8 mouse cellular contexts compared by ENCODE assay signal in the genomic region with DNA sequence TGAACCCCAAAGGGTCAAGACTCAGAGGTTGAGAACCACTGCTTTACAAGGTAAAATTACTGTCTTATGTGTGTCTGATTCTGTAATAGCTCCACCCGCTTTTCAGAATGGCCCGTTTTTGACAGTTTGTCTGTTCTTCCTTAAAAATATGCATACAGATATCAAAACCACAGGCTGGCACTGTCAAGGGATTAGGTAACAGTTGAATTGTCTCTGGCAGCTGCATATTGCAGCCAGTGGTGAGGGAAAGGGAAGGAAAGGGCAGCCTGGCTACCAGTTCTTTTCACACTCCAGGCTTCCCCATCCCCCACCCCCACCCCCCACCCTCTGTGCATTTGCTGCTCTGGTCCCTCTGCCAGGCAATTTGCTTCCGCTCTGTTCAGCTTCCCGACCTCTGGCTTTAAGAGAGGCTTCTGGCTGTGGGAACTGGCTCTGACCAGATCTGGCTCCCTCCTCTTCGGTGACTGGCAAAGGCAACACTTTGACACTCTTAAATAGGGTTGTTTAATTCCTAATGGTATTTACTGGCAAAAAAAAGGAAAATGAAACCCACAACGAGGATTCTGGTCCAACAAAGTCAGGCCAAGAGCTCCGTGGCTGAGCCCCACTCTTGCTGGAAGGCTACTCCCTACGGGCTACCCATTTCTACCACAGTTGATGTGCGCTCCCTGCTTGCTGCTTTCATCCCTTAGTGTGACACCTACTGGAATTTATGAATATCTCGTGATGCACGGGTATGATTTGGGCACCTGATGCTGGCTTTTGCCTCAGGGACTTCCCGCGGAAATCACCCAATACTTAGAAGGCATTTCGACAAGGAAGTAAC. TPM values are rescaled to one million over a fixed set of nuclear protein-coding genes. Genes with fewer than 3 reads are reported as not detected.
DNase-seq lines count a peak whose midpoint lies in the region; ATAC-seq and TF ChIP-seq lines count a peak whose summit lies in the region.

No protein-coding gene starts in this region.

- H3K9ac ChIP-seq in heart, postnatal 0 days (replicated peaks; ENCODE audit: low read depth, low read length): no peak overlapping the region
- no peak overlapping the region for H3K9ac ChIP-seq in lung, embryonic 14.5 days
- H3K9ac ChIP-seq in neural tube, embryonic 13.5 days: peak overlapping the region; percentile 75; the same call in 1 of the 2 replicates

- 8% methylated on average over 14 of the region's 14 CpGs for WGBS in heart, postnatal 0 days
- 5% methylated on average over 14 of the region's 14 CpGs for WGBS in lung, embryonic 14.5 days
- 7% methylated on average over 14 of the region's 14 CpGs for WGBS in neural tube, embryonic 13.5 days

- TF ChIP-seq EP300 in heart, postnatal 0 days (IDR thresholded peaks at IDR 0.05; ENCODE audit: low read depth): no peak

- H3K27ac ChIP-seq in heart, postnatal 0 days (ENCODE audit: low read depth): no peak overlapping the region
- H3K27ac ChIP-seq in lung, embryonic 14.5 days (ENCODE audit: low read depth): no peak overlapping the region
- no peak overlapping the region for H3K27ac ChIP-seq in neural tube, embryonic 13.5 days (replicated peaks)

- no peaks in the 10 kb centered on the region for H3K27me3 ChIP-seq in heart, postnatal 0 days (ENCODE audit: control insufficient read depth, insufficient read depth, low read length)
- H3K27me3 ChIP-seq in lung, embryonic 14.5 days (ENCODE audit: insufficient read depth, low read length): peaks cover 24% of the 10 kb centered on the region; the same call in 1 of the 2 replicates
- H3K27me3 ChIP-seq in neural tube, embryonic 13.5 days: peaks cover 33% of the 10 kb centered on the region

- H3K36me3 ChIP-seq in heart, postnatal 0 days (replicated peaks; ENCODE audit: control insufficient read depth, insufficient read depth, low read length): no peaks in the 10 kb centered on the region
- no peaks in the 10 kb centered on the region for H3K36me3 ChIP-seq in lung, embryonic 14.5 days (ENCODE audit: insufficient read depth)
- H3K36me3 ChIP-seq in neural tube, embryonic 13.5 days: no peaks in the 10 kb centered on the region

- peak; percentile 43 for DNase-seq in layer of hippocampus, adult 11-12 months (ENCODE audit: low spot score)
- no peak for DNase-seq in layer of hippocampus, adult 9-10 months (ENCODE audit: low spot score)
- peak; percentile 33 for DNase-seq in embryo, embryonic 9.5 days (ENCODE audit: extremely low spot score)
- DNase-seq in heart, postnatal 0 days (ENCODE audit: low spot score): no peak
- DNase-seq in kidney, postnatal 25 days: peak; percentile 10 to 56
- DNase-seq in lung, embryonic 14.5 days: peak; percentile 30
- no peak for DNase-seq in urinary bladder, postnatal 25 days (ENCODE audit: low spot score)

- no peak for TF ChIP-seq CTCF in heart, postnatal 0 days (IDR thresholded peaks at IDR 0.05; ENCODE audit: low read depth)
- no peak for TF ChIP-seq CTCF in lung, embryonic 14.5 days (IDR thresholded peaks at IDR 0.05; ENCODE audit: low read depth)

- H3K4me3 ChIP-seq in heart, postnatal 0 days (ENCODE audit: low read depth, low read length): peak overlapping the region; percentile 73
- peak overlapping the region; percentile 59 for H3K4me3 ChIP-seq in lung, embryonic 14.5 days (ENCODE audit: low read depth, low read length)
- peak overlapping the region; percentile 66 for H3K4me3 ChIP-seq in neural tube, embryonic 13.5 days

- no peaks in the 10 kb centered on the region; the same call in 1 of the 2 replicates for H3K9me3 ChIP-seq in heart, postnatal 0 days (replicated peaks; ENCODE audit: control insufficient read depth, low read length)
- H3K9me3 ChIP-seq in lung, embryonic 14.5 days (ENCODE audit: low read depth, low read length): no peaks in the 10 kb centered on the region
- H3K9me3 ChIP-seq in neural tube, embryonic 13.5 days: peaks cover 4% of the 10 kb centered on the region; the same call in 1 of the 2 replicates

- no peak for ATAC-seq in heart, postnatal 0 days (ENCODE audit: insufficient read depth, low read depth)
- peak; percentile 50; the same call in 1 of the 2 replicates for ATAC-seq in lung, embryonic 14.5 days (ENCODE audit: insufficient read depth)
- ATAC-seq in neural tube, embryonic 13.5 days (ENCODE audit: low read depth): peak; percentile 45

- peak overlapping the region; percentile 94 for H3K4me2 ChIP-seq in heart, postnatal 0 days (ENCODE audit: low read depth, low read length)
- peak overlapping the region; percentile 91 for H3K4me2 ChIP-seq in lung, embryonic 14.5 days
- peak overlapping the region; percentile 95 for H3K4me2 ChIP-seq in neural tube, embryonic 13.5 days

- no peaks in the 10 kb centered on the region for H3K4me1 ChIP-seq in heart, postnatal 0 days (ENCODE audit: control insufficient read depth, insufficient read depth)
- H3K4me1 ChIP-seq in lung, embryonic 14.5 days (ENCODE audit: insufficient read depth): no peaks in the 10 kb centered on the region
- H3K4me1 ChIP-seq in neural tube, embryonic 13.5 days (replicated peaks): peaks cover 21% of the 10 kb centered on the region

RNA-seq across cellular contexts. Expression of a gene that starts 1.3 kb away (rescaled TPM):
- 2.0 and 5.2 TPM in 2 replicates for total RNA-seq in heart, postnatal 0 days (2014; rRNA removed; ENCODE audit: low replicate concordance)
- 0.89 and 1.2 TPM in 2 replicates for polyA plus RNA-seq in heart, postnatal 0 days (2015; fragmentation: Nextera tagmentation; extraction: Ambion mirVana)
- polyA plus RNA-seq in lung, embryonic 14.5 days (2014; fragmentation: Nextera tagmentation; extraction: Ambion mirVana): 4.9 and 5.7 TPM in 2 replicates
- 3.7 and 5.0 TPM in 2 replicates for polyA plus RNA-seq in neural tube, embryonic 13.5 days (2015; fragmentation: Nextera tagmentation; extraction: Ambion mirVana)

Comparison
In these comparisons a context has a peak if more than half of its experiments do, and no peak if none do; other contexts are left out.
1. DNase-seq: peak in layer of hippocampus, adult 11-12 months (single experiment), embryo, embryonic 9.5 days (single experiment), kidney, postnatal 25 days (2 of 2) and lung, embryonic 14.5 days (single experiment); none in layer of hippocampus, adult 9-10 months (single experiment), heart, postnatal 0 days (single experiment) and urinary bladder, postnatal 25 days (single experiment).
2. Peak in every context shown above with its lines, with median percentiles within 50 percentile points of each other: H3K4me2 ChIP-seq and H3K4me3 ChIP-seq.